14 mouse cellular contexts compared by ENCODE assay signal in the genomic region with DNA sequence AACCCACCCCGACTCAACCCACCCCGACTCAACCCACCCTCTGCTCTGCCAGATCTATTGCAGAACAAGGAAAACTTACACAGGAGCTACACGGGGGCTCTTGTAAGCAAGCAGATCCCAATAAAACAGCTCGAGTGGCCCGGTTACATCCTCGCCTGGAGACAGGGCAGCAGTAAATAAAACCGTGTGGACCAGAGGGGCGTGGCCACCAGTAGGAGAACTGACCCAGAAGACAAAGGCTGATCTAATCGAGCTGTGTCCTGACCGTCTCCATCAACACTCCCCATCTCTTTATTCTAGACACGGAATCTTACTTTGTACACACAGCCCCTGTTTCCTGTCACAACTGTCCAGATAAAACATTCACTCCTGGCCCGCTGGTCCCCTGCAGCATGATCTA.
A peak's percentile ranks its signal among the peaks of the same experiment; 100 is the strongest.
DNase-seq lines count a peak whose midpoint lies in the region; ATAC-seq and TF ChIP-seq lines count a peak whose summit lies in the region.
"Had no signal": no experiment of that assay in that cellular context is flagged by ENCODE, and none has a peak within 500 bp of the region (broad histone marks: within the 10 kb centered on the region; RNA-seq: fewer than 3 reads in every experiment).

No protein-coding gene starts in this region.

- H3K4me3 ChIP-seq in heart, embryonic 13.5 days = no peak overlapping the region
- no peak overlapping the region for H3K4me3 ChIP-seq in midbrain, embryonic 16.5 days (ENCODE audit: low read depth, low read length)
- no peak overlapping the region for H3K4me3 ChIP-seq in midbrain, postnatal 0 days (ENCODE audit: low read depth, low read length)
- H3K4me3 ChIP-seq in limb, embryonic 11.5 days (ENCODE audit: low read depth, low read length) = no peak overlapping the region

- H3K27me3 ChIP-seq in heart, embryonic 13.5 days (replicated peaks) = peaks cover 7% of the 10 kb centered on the region; the same call in 1 of the 2 replicates
- no peaks in the 10 kb centered on the region for H3K27me3 ChIP-seq in midbrain, embryonic 16.5 days (ENCODE audit: control insufficient read depth, insufficient read depth, low read depth, low read length)
- no peaks in the 10 kb centered on the region for H3K27me3 ChIP-seq in midbrain, postnatal 0 days (ENCODE audit: insufficient read depth, low read length)
- no peaks in the 10 kb centered on the region for H3K27me3 ChIP-seq in limb, embryonic 11.5 days (ENCODE audit: control insufficient read depth, insufficient read depth, low read length)
- H3K27me3 ChIP-seq: Patski had no signal

- no peaks in the 10 kb centered on the region for H3K36me3 ChIP-seq in heart, embryonic 13.5 days
- no peaks in the 10 kb centered on the region for H3K36me3 ChIP-seq in midbrain, embryonic 16.5 days (ENCODE audit: control insufficient read depth, insufficient read depth, low read length)
- H3K36me3 ChIP-seq in midbrain, postnatal 0 days (ENCODE audit: insufficient read depth, low read length) = no peaks in the 10 kb centered on the region
- H3K36me3 ChIP-seq in limb, embryonic 11.5 days (ENCODE audit: control insufficient read depth, insufficient read depth, low read length) = no peaks in the 10 kb centered on the region

- no peak overlapping the region for H3K9ac ChIP-seq in heart, embryonic 13.5 days
- no peak overlapping the region for H3K9ac ChIP-seq in midbrain, embryonic 16.5 days (ENCODE audit: low read depth, low read length)
- no peak overlapping the region for H3K9ac ChIP-seq in midbrain, postnatal 0 days (replicated peaks; ENCODE audit: low read length, poor library complexity, severe bottlenecking)
- H3K9ac ChIP-seq in limb, embryonic 11.5 days (ENCODE audit: low read length) = no peak overlapping the region
- H3K9ac ChIP-seq: lung, embryonic 14.5 days had no signal

- intact Hi-C loops in heart, postnatal 36 days (cut with DNase I) = no loop called here

- no peak for TF ChIP-seq CTCF in midbrain, postnatal 0 days (IDR thresholded peaks at IDR 0.05)

- H3K4me1 ChIP-seq in heart, embryonic 13.5 days = peaks cover 22% of the 10 kb centered on the region
- no peaks in the 10 kb centered on the region for H3K4me1 ChIP-seq in midbrain, embryonic 16.5 days (ENCODE audit: control insufficient read depth, insufficient read depth, low read length)
- H3K4me1 ChIP-seq in midbrain, postnatal 0 days (ENCODE audit: insufficient read depth, low read length) = peaks cover 6% of the 10 kb centered on the region; the same call in 1 of the 2 replicates
- H3K4me1 ChIP-seq in limb, embryonic 11.5 days (ENCODE audit: control insufficient read depth, insufficient read depth, low read length) = peaks cover 7% of the 10 kb centered on the region; the same call in 1 of the 2 replicates

- ATAC-seq in heart, embryonic 13.5 days (ENCODE audit: extremely low read depth, insufficient number of reproducible peaks, low FRiP score, low TSS enrichment) = no peak
- ATAC-seq in midbrain, embryonic 16.5 days = no peak
- ATAC-seq in midbrain, postnatal 0 days (ENCODE audit: low FRiP score) = no peak
- ATAC-seq in limb, embryonic 11.5 days (ENCODE audit: insufficient number of reproducible peaks, low FRiP score, low TSS enrichment, low read depth) = no peak
- no peak for ATAC-seq in erythroblast, adult 5-6 weeks (replicated peaks; ENCODE audit: low FRiP score, poor library complexity, severe bottlenecking)
- ATAC-seq in monocyte, adult 5-6 weeks (replicated peaks; ENCODE audit: insufficient number of reproducible peaks, low FRiP score, low TSS enrichment, poor library complexity, severe bottlenecking) = no peak
- ATAC-seq: Patski had no signal

- no peak overlapping the region for H3K27ac ChIP-seq in heart, embryonic 13.5 days (replicated peaks)
- no peak overlapping the region for H3K27ac ChIP-seq in midbrain, embryonic 16.5 days (ENCODE audit: low read length)
- H3K27ac ChIP-seq in midbrain, postnatal 0 days (ENCODE audit: low read depth, low read length) = no peak overlapping the region
- H3K27ac ChIP-seq in limb, embryonic 11.5 days (replicated peaks; ENCODE audit: low read depth, low read length) = no peak overlapping the region

- DNase-seq in heart, postnatal 36 days = no peak
- no peak for DNase-seq in midbrain, postnatal 0 days (ENCODE audit: low spot score)
- DNase-seq in limb, embryonic 11.5 days (ENCODE audit: low spot score) = no peak
- no peak for DNase-seq in urinary bladder, adult 2 months (ENCODE audit: low spot score)
- DNase-seq: adrenal gland, postnatal 14 days; cerebellum, adult 11-12 months; heart, adult 18-20 months; lung, embryonic 14.5 days; thymus, postnatal 14 days had no signal

- WGBS in heart, embryonic 13.5 days = 22% methylated on average over 12 of the region's 12 CpGs
- WGBS in midbrain, embryonic 16.5 days = 25% methylated on average over 12 of the region's 12 CpGs
- 34% methylated on average over 12 of the region's 12 CpGs for WGBS in midbrain, postnatal 0 days
- WGBS in limb, embryonic 11.5 days = 18% methylated on average over 12 of the region's 12 CpGs

- peak overlapping the region; percentile 30 for H3K4me2 ChIP-seq in heart, embryonic 13.5 days
- peak overlapping the region; percentile 2; the same call in 1 of the 2 replicates for H3K4me2 ChIP-seq in midbrain, embryonic 16.5 days (ENCODE audit: low read length)
- H3K4me2 ChIP-seq in midbrain, postnatal 0 days (ENCODE audit: low read depth, low read length, poor library complexity, severe bottlenecking) = no peak overlapping the region
- peak overlapping the region; percentile 11; the same call in 1 of the 2 replicates for H3K4me2 ChIP-seq in limb, embryonic 11.5 days (ENCODE audit: low read depth, severe bottlenecking)
- H3K4me2 ChIP-seq: lung, embryonic 14.5 days had no signal

- H3K9me3 ChIP-seq in heart, embryonic 13.5 days = no peaks in the 10 kb centered on the region
- no peaks in the 10 kb centered on the region for H3K9me3 ChIP-seq in midbrain, embryonic 16.5 days (replicated peaks; ENCODE audit: control insufficient read depth, low read length, poor library complexity, severe bottlenecking)
- H3K9me3 ChIP-seq in midbrain, postnatal 0 days (ENCODE audit: low read length) = no peaks in the 10 kb centered on the region
- H3K9me3 ChIP-seq in limb, embryonic 11.5 days (ENCODE audit: control insufficient read depth, low read length) = no peaks in the 10 kb centered on the region
